Mouse (Mus musculus) liver, postnatal 0 days (tissue): ENCODE measurements around the gene Rhoj.

ENCODE experiments used
- CTCF ChIP-seq: sonication (generic); IDR thresholded peaks from 2 replicates; pipeline ENCODE4 v1.5.1; 2016; ENCODE audit warnings: antibody characterized with exemption, low read depth
- EP300 ChIP-seq: IDR thresholded peaks from 2 replicates; pipeline ENCODE4 v1.6.1; 2016; ENCODE audit warnings: antibody characterized with exemption, low read depth, mild to moderate bottlenecking

- no peak for TF ChIP-seq CTCF
- no peak for TF ChIP-seq EP300
These were observed 5.9 kb downstream of the Rhoj start for GRCm38 (mm10) chr12:75313992-75314391.
